Mouse (Mus musculus) forebrain, embryonic 15.5 days (tissue): ENCODE results near the gene Purb. TPM values are rescaled to one million over a fixed set of nuclear protein-coding genes. Genes with fewer than 3 reads are reported as not detected.
A peak's percentile ranks its signal among the peaks of the same experiment; 100 is the strongest.

Experiments used
- ATAC-seq: fragments of 200-750 bp; cut with Nextera tagmentation; replicated peaks from 2 replicates; pipeline ENCODE4 v1.8.0; 2017; ENCODE audit warnings: mild to moderate bottlenecking, moderate TSS enrichment, moderate library complexity
- H3K27ac ChIP-seq: fragments of 300-500 bp; sonication (generic); replicated peaks from 2 replicates; pipeline ENCODE4 v1.5.1; 2015; ENCODE audit warnings: mild to moderate bottlenecking, inconsistent platforms
- H3K27me3 ChIP-seq: fragments of 300-500 bp; sonication (generic); 2 replicates; pipeline ENCODE4 v1.6.1; 2015; ENCODE audit warnings: inconsistent platforms
- H3K36me3 ChIP-seq: fragments of 300-500 bp; sonication (generic); 2 replicates; pipeline ENCODE4 v1.6.1; 2015; ENCODE audit warnings: mild to moderate bottlenecking, inconsistent platforms
- H3K4me1 ChIP-seq: fragments of 300-500 bp; sonication (generic); 2 replicates; pipeline ENCODE4 v1.6.1; 2015; ENCODE audit warnings: inconsistent platforms
- H3K4me2 ChIP-seq: fragments of 300-500 bp; sonication (generic); replicated peaks from 2 replicates; pipeline ENCODE4 v1.6.1; 2015; ENCODE audit warnings: mild to moderate bottlenecking, inconsistent platforms
- H3K4me3 ChIP-seq: fragments of 300-500 bp; sonication (generic); 2 replicates; pipeline ENCODE4 v1.5.1; 2015; ENCODE audit warnings: mild to moderate bottlenecking, inconsistent platforms
- H3K9ac ChIP-seq: fragments of 300-500 bp; sonication (generic); replicated peaks from 2 replicates; pipeline ENCODE4 v1.6.1; 2015; ENCODE audit warnings: mild to moderate bottlenecking, inconsistent platforms
- H3K9me3 ChIP-seq: fragments of 300-500 bp; sonication (generic); 2 replicates; pipeline ENCODE4 v1.6.1; 2016; ENCODE audit warnings: inconsistent platforms
- WGBS: fragments of 180-500 bp; shearing (Covaris S2); methylation state at CpG from one replicate; pipeline ENCODE4 v1.1.7; 2015; ENCODE audit warnings: mixed read lengths; 5-methylcytosine and 5-hydroxymethylcytosine counted together
- polyA plus RNA-seq: library from polyadenylated mRNA; unstranded; fragments of >200 nt; fragmentation: Nextera tagmentation; extraction: Ambion mirVana; gene quantifications from 2 replicates; pipeline ENCODE4 v1.2.1, GENCODE M21; 2015

The Purb gene
- polyA plus RNA-seq, 1 experiment from 2014 or later: 14.8 TPM

GRCm38 (mm10) chr11:6480681-6481405 is 5.1 kb upstream of the Purb start:
- no peaks in the 10 kb centered on the region; the same call in 1 of the 2 replicates for H3K4me1 ChIP-seq
- H3K4me3 ChIP-seq: no peak overlapping the region
- H3K9ac ChIP-seq: no peak overlapping the region
- 80% methylated on average over 13 of the region's 13 CpGs for WGBS
- H3K9me3 ChIP-seq: no peaks in the 10 kb centered on the region
- no peak overlapping the region for H3K4me2 ChIP-seq
- no peaks in the 10 kb centered on the region for H3K36me3 ChIP-seq
- no peak for ATAC-seq
- no peak overlapping the region for H3K27ac ChIP-seq
- H3K27me3 ChIP-seq: no peaks in the 10 kb centered on the region

DNA sequence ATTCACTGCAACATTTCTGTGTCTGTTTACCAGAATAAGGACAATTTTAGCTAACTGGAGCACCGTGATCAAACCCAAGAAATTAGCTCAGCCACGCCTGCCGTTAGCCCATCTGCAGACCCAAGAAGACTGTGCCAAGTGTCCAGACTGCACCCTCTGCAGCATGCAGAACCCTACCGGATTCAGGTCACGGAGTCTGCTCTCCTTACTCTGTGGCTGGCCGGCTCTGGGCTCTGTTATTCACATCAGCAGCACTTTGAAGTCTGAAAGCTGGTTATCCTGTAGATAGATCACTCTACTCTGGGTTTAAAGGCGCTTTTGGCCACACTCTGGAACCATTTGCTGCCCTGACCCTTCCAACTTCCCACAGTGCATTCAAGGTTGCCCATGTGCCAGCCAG is 4.5 kb upstream of the Purb start:
- no peak for ATAC-seq
- H3K36me3 ChIP-seq: no peaks in the 10 kb centered on the region
- H3K9me3 ChIP-seq: no peaks in the 10 kb centered on the region
- H3K27me3 ChIP-seq: no peaks in the 10 kb centered on the region
- no peak overlapping the region for H3K27ac ChIP-seq
- no peaks in the 10 kb centered on the region; the same call in 1 of the 2 replicates for H3K4me1 ChIP-seq
- H3K4me2 ChIP-seq: no peak overlapping the region
- H3K4me3 ChIP-seq: no peak overlapping the region
- WGBS: 77% methylated on average over 7 of the region's 7 CpGs
- no peak overlapping the region for H3K9ac ChIP-seq

DNA sequence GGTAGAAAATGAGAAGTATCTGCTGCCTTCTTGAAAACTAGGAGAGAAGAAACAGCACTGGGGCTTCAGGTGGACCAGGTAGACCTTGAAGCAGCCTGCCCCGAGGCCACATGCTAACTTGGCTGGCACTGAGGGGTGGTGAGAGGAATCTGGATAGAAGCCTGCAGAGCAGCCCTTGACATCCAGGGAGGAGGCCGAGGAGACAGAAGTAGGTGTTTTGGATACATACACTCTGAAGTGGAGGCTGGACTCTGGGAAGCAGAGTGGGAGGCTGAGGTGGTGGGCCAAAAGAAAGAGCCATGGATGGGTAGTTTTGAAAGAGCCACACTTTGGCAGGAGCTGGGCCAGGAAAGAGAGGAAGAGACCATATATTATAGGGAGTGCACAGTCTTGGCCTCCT is 3.5 kb upstream of the Purb start:
- no peak overlapping the region for H3K27ac ChIP-seq
- no peak overlapping the region for H3K4me2 ChIP-seq
- H3K27me3 ChIP-seq: no peaks in the 10 kb centered on the region
- H3K4me3 ChIP-seq: no peak overlapping the region
- no peaks in the 10 kb centered on the region for H3K36me3 ChIP-seq
- ATAC-seq: no peak
- H3K4me1 ChIP-seq: peaks cover 6% of the 10 kb centered on the region
- WGBS: 86% methylated on average over 2 of the region's 2 CpGs
- no peak overlapping the region for H3K9ac ChIP-seq
- no peaks in the 10 kb centered on the region for H3K9me3 ChIP-seq

DNA sequence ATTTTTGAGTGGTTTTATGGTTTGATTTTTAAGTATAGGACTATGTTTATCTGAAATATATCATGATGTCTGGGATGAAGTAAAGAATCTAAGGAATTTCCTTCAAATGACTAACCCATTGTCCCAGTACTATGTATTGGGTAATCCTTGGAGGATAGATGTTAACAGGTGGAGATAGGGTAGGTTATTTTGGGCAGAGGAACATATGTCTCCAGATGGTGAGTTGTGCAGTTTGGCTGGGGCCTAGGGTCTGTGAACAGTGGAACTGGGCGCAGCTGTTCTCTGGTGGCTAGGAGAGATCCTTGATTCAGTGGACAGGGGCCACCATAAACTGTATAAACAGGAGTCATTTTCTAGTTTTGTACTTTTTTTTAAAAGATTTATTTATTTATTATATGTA is 1.6 kb upstream of the Purb start:
- Histone ChIP-seq H3K27ac (no peak overlapping the region), H3K27me3 (no peaks in the 10 kb centered on the region), H3K9me3 (no peaks in the 10 kb centered on the region), H3K9ac (no peak overlapping the region), H3K4me3 (no peak overlapping the region), H3K4me1 (peaks cover 23% of the 10 kb centered on the region), H3K4me2 (no peak overlapping the region), H3K36me3 (no peaks in the 10 kb centered on the region)
- 97% methylated on average over 1 of the region's 1 CpGs for WGBS
- no peak for ATAC-seq

DNA sequence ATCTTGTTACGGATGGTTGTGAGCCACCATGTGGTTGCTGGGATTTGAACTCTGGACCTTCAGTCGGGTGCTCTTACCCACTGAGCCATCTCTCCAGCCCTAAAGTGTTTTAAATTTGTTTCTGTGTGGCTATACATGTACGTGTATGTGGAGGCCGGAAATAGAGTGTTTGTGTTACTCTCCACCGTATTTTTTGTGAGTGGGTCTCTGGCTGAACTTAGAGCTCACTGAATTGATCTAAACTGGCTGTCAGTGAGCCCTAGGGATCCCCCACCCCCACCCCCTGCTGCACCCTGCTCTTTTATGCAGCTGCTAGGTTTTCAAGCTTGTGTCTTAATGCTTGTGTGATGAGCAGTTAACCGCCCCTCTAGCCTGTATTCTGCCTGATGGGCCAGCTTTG is 1.2 kb upstream of the Purb start:
- Histone ChIP-seq H3K27ac (no peak overlapping the region), H3K9ac (no peak overlapping the region), H3K4me2 (no peak overlapping the region), H3K4me3 (no peak overlapping the region), H3K27me3 (no peaks in the 10 kb centered on the region), H3K9me3 (no peaks in the 10 kb centered on the region), H3K36me3 (no peaks in the 10 kb centered on the region), H3K4me1 (peaks cover 28% of the 10 kb centered on the region)
- no peak for ATAC-seq
- 76% methylated on average over 6 of the region's 6 CpGs for WGBS

DNA sequence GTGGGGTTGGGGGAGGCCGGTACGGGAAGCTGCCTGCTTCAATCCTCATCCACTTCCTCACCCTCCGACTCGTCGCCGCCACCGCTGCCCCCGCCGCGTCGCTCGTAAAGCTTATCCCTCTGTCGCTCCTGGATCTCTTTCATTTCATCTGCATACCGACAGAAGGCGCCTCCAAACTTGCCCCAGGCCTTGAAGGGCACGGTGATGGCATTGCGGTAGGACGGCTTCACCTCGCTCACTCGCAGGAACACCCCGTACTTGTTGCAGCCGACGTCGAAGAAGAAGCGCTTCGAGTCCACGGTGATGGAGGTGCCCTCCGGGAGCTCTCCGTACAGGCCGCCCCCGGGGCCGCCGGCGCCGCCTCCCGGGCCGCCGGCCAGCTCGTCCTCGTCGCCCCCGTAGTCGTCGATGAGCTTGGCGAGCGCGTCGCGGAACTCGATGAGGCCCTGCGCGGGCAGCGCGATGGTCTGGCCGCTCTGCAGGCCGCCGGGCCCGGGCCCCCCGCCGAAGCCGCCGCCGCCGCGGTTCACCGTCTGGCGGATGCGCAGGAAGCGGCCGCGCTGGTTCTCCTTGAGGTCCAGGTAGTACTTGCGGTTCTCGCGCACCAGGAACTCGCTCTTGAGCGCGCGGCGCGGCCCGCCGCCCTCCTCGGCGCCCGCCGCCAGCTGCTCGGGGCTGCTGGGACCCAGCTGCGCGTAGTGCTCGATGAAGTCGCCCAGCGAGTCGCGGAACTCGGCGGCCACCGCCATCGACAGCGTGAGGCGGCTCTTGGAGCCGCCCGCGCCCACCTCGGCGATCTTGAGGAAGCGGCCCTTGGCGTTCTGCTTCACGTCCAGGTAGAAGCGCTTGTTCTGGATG is 614 bp downstream of the Purb start:
- WGBS: under 1% methylated on average over 103 of the region's 109 CpGs
- no peaks in the 10 kb centered on the region for H3K9me3 ChIP-seq
- H3K36me3 ChIP-seq: no peaks in the 10 kb centered on the region
- peak overlapping the region; percentile 83 for H3K4me2 ChIP-seq
- H3K9ac ChIP-seq: peak overlapping the region; percentile 90
- peak overlapping the region; percentile 94 for H3K27ac ChIP-seq
- H3K27me3 ChIP-seq: no peaks in the 10 kb centered on the region
- H3K4me1 ChIP-seq: peaks cover 45% of the 10 kb centered on the region
- peak; percentile 30 for ATAC-seq
- H3K4me3 ChIP-seq: peak overlapping the region; percentile 99

GRCm38 (mm10) chr11:6474381-6474780 is 1.3 kb downstream of the Purb start:
- Histone ChIP-seq H3K36me3 (no peaks in the 10 kb centered on the region), H3K4me1 (peaks cover 50% of the 10 kb centered on the region), H3K27ac (peak overlapping the region; percentile 94), H3K27me3 (no peaks in the 10 kb centered on the region), H3K4me2 (peak overlapping the region; percentile 83), H3K9ac (peak overlapping the region; percentile 90), H3K9me3 (no peaks in the 10 kb centered on the region), H3K4me3 (peak overlapping the region; percentile 99)
- ATAC-seq: no peak
- 36% methylated on average over 6 of the region's 6 CpGs for WGBS

DNA sequence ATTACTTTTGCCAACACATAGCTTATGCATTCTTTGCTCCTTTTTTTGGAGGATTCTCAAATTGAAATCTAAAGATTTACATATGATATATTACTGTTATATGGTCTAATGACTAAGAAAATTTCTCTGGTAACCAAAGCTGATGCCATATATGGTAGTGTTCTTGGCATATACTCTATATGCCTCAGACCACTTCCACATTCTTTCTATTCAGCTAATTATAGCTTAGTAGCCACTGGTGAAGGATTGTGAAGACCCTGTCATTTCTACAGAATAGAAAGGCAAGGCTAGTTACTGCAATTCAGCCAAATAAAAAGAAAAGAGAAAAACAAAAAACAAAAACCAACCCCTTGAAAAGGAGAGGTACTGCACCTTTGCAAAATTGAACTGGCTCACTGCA is 3.6 kb downstream of the Purb start:
- H3K4me3 ChIP-seq: peak overlapping the region; percentile 99
- peak overlapping the region; percentile 43 for H3K9ac ChIP-seq
- H3K9me3 ChIP-seq: no peaks in the 10 kb centered on the region
- H3K27ac ChIP-seq: peak overlapping the region; percentile 49; the same call in 1 of the 2 replicates
- H3K27me3 ChIP-seq: no peaks in the 10 kb centered on the region
- peak overlapping the region; percentile 83 for H3K4me2 ChIP-seq
- H3K36me3 ChIP-seq: peaks cover 2% of the 10 kb centered on the region
- no peak for ATAC-seq
- H3K4me1 ChIP-seq: peaks cover 68% of the 10 kb centered on the region

DNA sequence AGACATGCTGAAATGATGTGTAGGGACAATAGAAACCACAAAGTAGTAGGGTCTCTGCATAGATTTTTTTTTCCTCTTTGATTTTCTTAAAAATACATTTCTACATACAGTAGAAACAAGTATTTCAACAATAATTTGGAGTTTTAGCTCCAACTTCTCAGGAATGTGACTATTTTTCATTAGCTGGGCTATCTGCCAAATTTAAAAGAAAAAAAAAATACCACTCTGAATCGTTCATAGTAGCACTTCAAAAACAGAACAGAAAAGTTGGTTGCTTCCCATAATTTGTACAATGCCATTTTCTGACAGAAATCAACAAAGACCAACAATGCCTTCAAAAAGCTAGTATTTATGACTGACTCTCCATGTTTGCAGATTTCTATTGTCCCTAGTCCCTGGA is 4.2 kb downstream of the Purb start:
- Histone ChIP-seq H3K9me3 (no peaks in the 10 kb centered on the region), H3K9ac (peak overlapping the region; percentile 38), H3K27ac (peak overlapping the region; percentile 49; the same call in 1 of the 2 replicates), H3K4me1 (peaks cover 69% of the 10 kb centered on the region), H3K36me3 (peaks cover 8% of the 10 kb centered on the region), H3K4me3 (peak overlapping the region; percentile 99), H3K27me3 (no peaks in the 10 kb centered on the region), H3K4me2 (peak overlapping the region; percentile 83)
- 4% methylated on average over 1 of the region's 1 CpGs for WGBS
- no peak for ATAC-seq

GRCm38 (mm10) chr11:6471054-6471453 is 4.7 kb downstream of the Purb start:
- no peak for ATAC-seq
- H3K4me1 ChIP-seq: peaks cover 69% of the 10 kb centered on the region
- H3K9me3 ChIP-seq: no peaks in the 10 kb centered on the region
- H3K36me3 ChIP-seq: peaks cover 13% of the 10 kb centered on the region
- H3K27ac ChIP-seq: peak overlapping the region; percentile 49; the same call in 1 of the 2 replicates
- peak overlapping the region; percentile 83 for H3K4me2 ChIP-seq
- peak overlapping the region; percentile 38 for H3K9ac ChIP-seq
- H3K4me3 ChIP-seq: peak overlapping the region; percentile 99
- WGBS: 32% methylated on average over 2 of the region's 2 CpGs
- H3K27me3 ChIP-seq: no peaks in the 10 kb centered on the region

DNA sequence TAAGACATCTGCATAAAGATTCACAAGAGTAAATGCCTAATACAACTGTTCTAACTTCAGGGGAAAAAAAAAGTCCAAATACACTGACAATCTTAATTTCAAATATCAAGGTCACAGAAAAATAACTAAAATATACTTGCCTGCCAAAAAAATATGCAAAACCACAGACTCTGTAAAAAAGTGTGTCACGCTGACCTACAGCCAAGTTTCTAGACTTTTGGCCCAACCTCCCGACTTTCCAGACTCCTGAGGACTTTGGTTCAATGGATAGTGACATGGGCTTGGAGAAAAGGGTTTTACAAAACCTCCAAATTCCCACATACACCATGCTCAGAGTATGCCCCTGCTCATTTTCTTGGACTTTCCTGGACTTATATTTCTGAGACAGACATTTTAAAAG is 7.2 kb downstream of the Purb start:
- no peaks in the 10 kb centered on the region for H3K27me3 ChIP-seq
- peaks cover 20% of the 10 kb centered on the region for H3K36me3 ChIP-seq
- no peak for ATAC-seq
- peaks cover 56% of the 10 kb centered on the region for H3K4me1 ChIP-seq
- H3K9me3 ChIP-seq: no peaks in the 10 kb centered on the region
- 84% methylated on average over 2 of the region's 2 CpGs for WGBS
- H3K9ac ChIP-seq: no peak overlapping the region
- H3K27ac ChIP-seq: no peak overlapping the region
- H3K4me2 ChIP-seq: no peak overlapping the region
- H3K4me3 ChIP-seq: no peak overlapping the region

- no peak overlapping the region for H3K4me2 ChIP-seq
- no peaks in the 10 kb centered on the region for H3K9me3 ChIP-seq
- no peak overlapping the region for H3K9ac ChIP-seq
- 25% methylated on average over 4 of the region's 4 CpGs for WGBS
- H3K4me3 ChIP-seq: no peak overlapping the region
- peak; percentile 78 for ATAC-seq
- H3K27ac ChIP-seq: no peak overlapping the region
- peaks cover 24% of the 10 kb centered on the region for H3K4me1 ChIP-seq
- peaks cover 20% of the 10 kb centered on the region for H3K36me3 ChIP-seq
- no peaks in the 10 kb centered on the region for H3K27me3 ChIP-seq
Observed at GRCm38 (mm10) chr11:6465122-6465521, 10.6 kb downstream of the Purb start.
